Mouse (Mus musculus) embryo, embryonic 9.5 days (tissue): ENCODE measurements around the gene Clec9a.

Experiments used
- DNase-seq: peaks from one replicate; pipeline ENCODE4 v3.0.0-alpha.2; 2017; ENCODE audit errors: extremely low spot score

Clec9a gene

GRCm38 (mm10) chr6:129425217-129425616, 16.6 kb downstream of the Clec9a start:
- DNase-seq = no peak

- peak; percentile 28 for DNase-seq
These were observed 17.1 kb downstream of the Clec9a start for GRCm38 (mm10) chr6:129425812-129426211.

- DNase-seq = no peak
These were observed 18.6 kb downstream of the Clec9a start for GRCm38 (mm10) chr6:129427281-129427680.

- no peak for DNase-seq
These were observed 25.6 kb downstream of the Clec9a start for GRCm38 (mm10) chr6:129434239-129434638.

GRCm38 (mm10) chr6:129436025-129436424, 27.4 kb downstream of the Clec9a start:
- DNase-seq = no peak

- no peak for DNase-seq
These were observed 29.4 kb downstream of the Clec9a start for GRCm38 (mm10) chr6:129438033-129438432.

DNA sequence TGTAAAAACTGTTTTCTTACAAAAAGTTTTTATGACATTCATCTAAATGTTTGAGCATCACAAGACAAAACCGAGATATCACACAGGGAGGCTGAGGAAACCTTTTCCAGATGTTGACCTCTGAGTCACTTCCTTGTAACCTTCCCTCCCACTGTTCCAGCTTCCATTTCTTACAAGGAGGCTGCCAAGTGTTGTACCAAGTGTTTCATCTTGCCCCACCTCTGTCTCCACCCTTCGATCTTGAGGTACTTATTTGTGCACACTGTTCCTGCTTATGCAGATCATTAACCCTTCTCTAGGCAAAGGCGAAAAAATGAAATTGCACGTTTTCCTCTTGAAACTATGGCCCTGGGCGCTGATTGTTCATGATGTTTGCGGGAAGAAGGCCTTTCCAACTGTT, 41.1 kb downstream of the Clec9a start:
- no peak for DNase-seq

DNA sequence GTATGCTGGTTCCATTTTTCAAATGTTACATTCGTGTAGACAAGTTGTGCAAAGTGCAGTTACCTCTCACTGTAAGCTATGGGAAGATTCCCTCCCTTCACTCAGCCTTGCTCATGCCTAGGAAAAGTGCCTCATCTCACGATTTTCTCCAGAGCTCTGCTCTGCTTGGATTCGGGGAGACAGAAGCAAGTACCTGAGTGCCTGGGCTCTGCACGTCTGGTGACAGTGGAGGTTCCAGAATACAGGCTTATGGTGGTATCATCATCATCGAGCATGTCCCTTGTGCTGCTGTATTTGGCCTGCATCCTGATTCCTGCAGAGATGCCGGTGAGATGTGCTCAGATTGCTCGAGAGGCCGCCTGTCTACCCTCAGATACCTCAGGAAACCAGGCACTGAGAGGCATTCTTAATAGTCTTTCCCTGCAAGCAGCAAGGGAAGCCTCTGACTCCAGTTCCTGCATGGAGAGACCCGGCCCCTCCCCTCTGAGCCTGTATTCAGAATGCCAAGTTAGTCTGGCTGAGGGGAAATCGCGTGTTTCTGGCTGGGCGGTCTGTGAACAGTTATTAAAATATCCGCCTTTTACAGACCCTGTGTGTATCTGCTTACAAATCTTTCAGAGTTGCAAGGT, 42.9 kb downstream of the Clec9a start, which contains the start of gene Clec1a:
Gene Clec1a, minus strand, starts transcription at position 590 of the 629 bp plus-strand sequence.
- no peak for DNase-seq

DNA sequence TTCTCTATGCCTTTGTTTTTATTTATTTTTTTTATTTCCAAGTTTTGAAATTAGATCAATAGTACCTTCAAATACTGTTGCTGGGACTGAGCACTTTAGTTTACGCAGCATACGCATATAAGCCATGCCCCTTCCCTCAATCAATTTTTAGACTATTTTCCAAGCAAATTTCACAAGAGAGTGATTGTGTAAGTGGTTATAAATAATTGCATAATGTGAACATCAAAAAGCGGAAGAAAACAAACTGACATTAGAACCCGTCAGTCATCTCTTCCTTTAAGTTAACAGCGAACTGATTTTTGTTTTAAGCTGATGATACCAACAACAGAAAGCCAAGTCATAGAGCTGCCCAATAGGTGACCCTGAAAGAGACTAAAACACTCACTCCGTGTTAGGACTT, 62.7 kb downstream of the Clec9a start:
- DNase-seq = no peak

GRCm38 (mm10) chr6:129472627-129473026, 64.0 kb downstream of the Clec9a start:
- DNase-seq = no peak
